Mouse (Mus musculus) naive thymus-derived CD4-positive, alpha-beta T cell, adult 2 months (primary cell): ENCODE results near the gene Bcas2.

Source experiments
- DNase-seq: peaks from one replicate; pipeline ENCODE4 v3.0.0-alpha.2; 2011; ENCODE audit warnings: low read depth

Bcas2 gene

DNA sequence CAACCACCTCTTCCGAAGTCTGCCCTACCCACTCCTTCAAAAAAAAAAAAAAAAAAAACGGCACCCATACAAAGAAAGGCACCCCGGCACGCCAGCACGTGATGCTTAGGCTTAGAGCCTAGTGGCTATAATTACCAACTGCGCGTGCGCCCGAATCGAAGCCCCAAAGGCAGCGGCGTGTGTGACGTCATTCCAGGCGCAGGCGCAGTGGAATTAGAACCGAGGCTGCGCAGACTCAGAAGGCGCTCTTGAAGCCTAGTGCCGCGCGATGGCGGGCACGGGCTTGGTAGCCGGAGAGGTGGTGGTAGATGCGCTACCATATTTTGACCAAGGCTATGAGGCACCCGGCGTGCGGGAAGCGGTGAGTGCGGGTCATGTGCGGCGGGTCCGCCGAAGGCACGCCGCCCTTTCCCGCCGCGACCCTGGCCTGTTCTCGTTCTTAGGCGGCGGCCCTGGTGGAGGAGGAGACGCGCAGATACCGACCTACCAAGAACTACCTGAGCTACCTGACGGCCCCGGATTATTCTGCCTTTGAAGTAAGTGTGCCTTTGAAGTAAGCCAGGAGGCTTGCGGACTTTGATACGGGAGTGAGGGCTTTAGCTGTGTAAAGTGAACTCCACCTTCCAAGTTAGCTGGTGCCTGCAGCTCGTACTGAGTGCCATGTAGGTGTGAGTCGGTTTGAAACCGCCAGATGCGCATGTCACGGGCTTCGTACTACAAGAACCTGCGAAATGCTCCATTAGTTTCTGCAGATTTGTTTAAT is at the start of gene Bcas2:
TSS of gene Bcas2 (plus strand) at position 151 of the 763 bp plus-strand sequence.
- DNase-seq: peak; percentile 100

DNA sequence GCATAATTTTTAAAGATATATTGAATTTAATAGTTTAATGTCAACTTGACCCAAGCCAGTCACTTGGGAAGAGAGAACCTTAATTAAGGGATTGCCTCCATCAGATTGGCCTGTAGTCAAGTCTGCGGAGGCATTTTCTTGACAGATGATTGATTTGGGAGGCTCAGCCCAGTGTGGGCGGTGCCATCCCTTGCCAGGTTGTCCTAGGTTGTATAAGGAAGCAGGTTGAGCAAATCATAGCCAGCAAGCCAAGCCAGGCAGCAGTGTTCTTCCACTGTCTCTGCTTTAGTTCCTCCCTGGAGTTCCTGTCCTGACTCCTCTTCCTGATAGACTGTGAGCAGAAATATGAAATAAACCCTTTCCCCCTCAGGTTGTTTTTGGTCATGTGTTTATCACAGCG is 47.8 kb upstream of the Bcas2 start:
- DNase-seq: no peak

- no peak for DNase-seq
Measured at GRCm38 (mm10) chr3:103126138-103126537, 45.3 kb upstream of the Bcas2 start.

GRCm38 (mm10) chr3:103127177-103127576 is 44.3 kb upstream of the Bcas2 start:
- no peak for DNase-seq

- DNase-seq: no peak
Measured at GRCm38 (mm10) chr3:103127721-103128120, 43.7 kb upstream of the Bcas2 start.

DNA sequence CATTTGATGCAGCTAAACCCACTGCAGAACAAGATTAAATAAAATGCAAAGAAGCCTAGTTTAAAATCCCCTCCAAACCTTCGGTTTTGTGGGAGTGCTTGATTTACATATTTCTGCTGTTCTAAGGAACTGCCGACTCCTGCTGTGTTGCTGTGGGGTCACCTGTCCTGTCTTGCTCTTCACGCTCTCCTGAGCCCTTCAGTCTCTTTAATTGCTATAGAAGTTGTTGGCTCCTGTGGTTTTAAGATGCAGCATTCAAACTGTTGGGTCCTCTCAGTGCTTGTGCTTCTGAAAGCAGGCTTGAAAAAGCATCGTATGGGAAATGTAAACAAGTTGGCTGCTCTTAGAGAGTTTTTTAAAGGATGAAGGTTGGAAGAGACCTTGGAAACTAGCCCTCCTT is 43.2 kb upstream of the Bcas2 start:
- no peak for DNase-seq

DNA sequence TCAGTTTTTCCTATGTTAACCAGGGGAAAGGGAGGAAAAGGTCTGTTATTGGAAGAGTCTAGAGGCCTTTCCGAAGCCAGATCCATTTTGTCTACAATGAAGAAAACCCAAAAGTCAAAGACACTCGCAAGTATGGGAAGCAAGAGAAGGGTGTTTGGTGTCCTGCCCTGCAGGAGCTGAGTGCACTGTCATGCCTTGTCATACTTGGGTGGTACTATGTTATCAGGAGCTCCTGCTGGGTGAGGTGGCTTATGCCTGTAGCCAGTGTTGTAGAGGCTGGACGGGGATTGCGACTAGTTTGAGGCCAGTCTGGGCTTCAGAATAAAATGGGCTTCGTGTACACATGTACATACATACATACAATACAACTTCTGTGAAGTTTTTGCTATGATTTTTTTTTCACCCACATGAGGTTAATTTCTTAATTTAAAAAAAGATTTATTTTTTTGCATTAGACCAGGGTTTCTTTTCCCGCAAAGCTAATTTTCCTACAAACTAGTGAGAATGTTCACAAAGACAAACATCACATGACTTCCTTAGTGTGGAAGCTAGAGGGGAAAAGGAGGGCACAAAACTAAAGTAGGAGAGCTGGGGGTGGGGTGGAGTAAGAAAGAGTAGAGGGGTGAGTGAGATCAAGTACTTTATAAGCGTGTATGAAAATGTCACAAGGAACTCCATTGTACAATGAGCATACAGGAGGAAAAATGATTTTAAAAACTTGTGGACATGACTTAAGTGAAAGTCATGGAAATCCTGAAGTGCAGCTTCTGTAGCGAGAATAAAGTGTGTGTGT is 41.9 kb upstream of the Bcas2 start:
- DNase-seq: no peak

DNA sequence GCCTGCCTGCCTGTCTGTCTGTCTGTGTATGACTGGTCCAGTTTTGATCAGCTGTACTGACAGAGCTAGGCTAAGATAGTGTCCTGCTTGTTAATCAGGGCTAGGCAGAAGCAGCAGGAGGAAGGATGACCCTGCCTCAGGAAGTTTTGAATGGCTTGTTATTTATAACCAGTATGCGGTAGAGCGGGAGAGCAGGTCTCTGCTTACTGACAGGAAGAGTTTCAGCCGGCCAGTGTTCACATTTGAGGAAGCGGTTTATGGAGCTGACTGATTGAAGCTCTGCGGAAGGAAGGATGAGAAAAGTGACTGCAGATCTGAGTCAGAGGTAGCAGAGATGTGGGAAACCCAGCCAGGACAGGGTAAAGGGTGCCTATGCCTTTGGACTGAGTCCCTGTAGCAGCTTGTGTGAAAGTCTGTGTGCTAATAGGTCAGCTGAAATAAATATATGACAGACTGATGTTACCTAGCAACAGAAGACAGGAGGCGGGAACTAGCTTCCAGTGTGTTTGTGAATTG is 41.2 kb upstream of the Bcas2 start:
- peak; percentile 57 for DNase-seq

GRCm38 (mm10) chr3:103133098-103133497 is 38.4 kb upstream of the Bcas2 start:
- DNase-seq: no peak

- no peak for DNase-seq
Measured at GRCm38 (mm10) chr3:103136414-103137077, 34.9 kb upstream of the Bcas2 start.

DNA sequence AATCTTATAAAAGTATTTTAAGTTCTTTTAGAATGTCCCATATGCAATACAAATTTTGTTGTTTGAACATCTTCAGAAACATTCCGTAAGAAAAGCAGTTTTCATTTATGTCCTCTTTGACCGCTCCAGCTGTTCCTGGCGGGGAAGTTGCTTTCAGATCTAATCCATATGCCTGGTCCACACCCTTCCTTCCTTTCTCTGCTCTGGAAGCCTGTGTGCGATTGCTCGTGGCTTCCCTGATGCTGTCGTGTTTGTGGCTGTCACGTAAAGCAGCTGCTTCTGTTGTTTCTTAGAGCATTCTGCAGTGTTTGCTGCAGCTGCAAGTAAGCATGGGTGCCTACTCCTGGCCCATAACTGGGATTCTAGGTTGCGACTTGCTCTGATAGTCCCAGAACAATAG is 32.4 kb upstream of the Bcas2 start:
- DNase-seq: no peak

DNA sequence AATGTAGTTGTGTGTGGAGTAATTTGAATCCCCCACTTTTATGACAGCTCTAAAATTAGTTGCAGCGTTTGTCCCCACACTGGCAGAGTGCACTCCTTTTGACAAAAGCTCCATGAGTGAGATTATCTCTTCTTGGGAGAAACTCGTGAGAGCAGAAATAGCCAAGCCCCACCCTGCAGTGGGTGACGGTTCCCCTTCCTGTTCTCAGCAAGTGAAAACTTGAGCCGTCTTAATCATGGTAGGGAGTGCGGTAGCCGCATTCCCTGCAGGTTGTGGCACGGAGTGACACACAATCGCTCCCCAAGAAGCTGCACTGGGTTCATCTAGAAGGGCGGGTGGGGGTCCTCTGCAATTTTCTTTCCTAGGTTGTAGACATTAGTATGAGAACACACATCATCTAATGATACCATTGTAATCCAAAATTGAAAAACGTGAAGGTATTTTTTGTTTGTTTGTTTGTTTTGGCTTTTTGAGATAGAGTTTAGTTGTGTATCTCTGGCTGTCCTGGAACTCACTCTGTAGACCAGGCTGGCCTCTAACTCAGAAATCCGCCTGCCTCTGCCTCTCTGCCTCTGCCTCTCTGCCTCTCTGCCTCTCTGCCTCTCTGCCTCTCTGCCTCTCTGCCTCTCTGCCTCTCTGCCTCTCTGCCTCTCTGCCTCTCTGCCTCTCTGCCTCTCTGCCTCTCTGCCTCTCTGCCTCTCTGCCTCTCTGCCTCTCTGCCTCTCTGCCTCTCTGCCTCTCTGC is 31.2 kb upstream of the Bcas2 start:
- peak; percentile 29 for DNase-seq

GRCm38 (mm10) chr3:103141287-103141686 is 30.2 kb upstream of the Bcas2 start:
- DNase-seq: no peak

GRCm38 (mm10) chr3:103142366-103142765 is 29.1 kb upstream of the Bcas2 start:
- no peak for DNase-seq

GRCm38 (mm10) chr3:103145336-103145735 is 26.1 kb upstream of the Bcas2 start:
- DNase-seq: no peak

GRCm38 (mm10) chr3:103145791-103146190 is 25.7 kb upstream of the Bcas2 start:
- no peak for DNase-seq

DNA sequence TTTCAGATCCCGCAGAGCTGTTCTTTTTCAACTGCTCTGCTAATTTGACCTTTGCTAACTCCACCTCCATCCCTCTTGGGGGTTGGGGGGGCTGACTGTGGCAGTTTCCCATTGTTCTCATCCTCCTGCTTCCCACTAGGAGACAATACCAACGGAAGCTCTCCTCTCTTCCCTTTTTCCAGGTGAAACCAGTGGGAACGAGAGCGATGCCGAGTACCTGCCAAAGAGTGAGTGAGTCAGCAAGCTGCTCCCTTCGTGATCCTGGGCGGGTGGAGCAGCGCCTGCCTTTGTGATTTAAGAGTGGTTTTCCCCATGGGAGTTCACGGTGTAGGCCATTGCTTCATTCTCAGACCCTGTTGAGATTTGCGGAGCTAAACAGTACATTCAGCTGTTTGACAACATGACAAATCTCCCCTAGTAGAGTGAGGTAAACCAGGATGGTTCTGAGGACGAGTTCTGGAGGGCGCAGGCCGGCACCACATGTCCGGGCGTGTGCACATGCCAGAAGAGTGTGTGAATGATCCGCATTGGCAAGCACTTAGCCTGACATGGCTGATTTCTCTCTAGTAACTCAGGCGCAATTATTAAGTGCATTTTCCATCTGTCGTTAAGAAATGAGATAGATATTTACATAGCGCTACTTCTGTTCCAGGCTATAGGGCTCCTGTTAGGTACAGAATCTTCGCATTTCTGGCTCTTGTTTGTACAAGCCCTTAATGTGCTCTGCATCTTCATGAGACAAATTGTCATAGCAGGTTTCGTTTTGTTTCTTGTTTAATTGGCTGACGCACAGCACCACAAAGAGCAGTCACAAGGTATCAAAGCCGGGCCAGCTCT is 24.9 kb upstream of the Bcas2 start:
- no peak for DNase-seq

- DNase-seq: no peak
Measured at GRCm38 (mm10) chr3:103147775-103148174, 23.7 kb upstream of the Bcas2 start.

- no peak for DNase-seq
Measured at GRCm38 (mm10) chr3:103148941-103149340, 22.5 kb upstream of the Bcas2 start.

- DNase-seq: no peak
Measured at GRCm38 (mm10) chr3:103153761-103154160, 17.7 kb upstream of the Bcas2 start.
